Mouse (Mus musculus): Measurements from ENCODE around the gene Snx9. TPM values are rescaled to one million over a fixed set of nuclear protein-coding genes. Genes with fewer than 3 reads are reported as not detected.

Snx9 gene
- total RNA-seq, 2 experiments from 2014 or later: 31.0 to 32.9 TPM

DNA sequence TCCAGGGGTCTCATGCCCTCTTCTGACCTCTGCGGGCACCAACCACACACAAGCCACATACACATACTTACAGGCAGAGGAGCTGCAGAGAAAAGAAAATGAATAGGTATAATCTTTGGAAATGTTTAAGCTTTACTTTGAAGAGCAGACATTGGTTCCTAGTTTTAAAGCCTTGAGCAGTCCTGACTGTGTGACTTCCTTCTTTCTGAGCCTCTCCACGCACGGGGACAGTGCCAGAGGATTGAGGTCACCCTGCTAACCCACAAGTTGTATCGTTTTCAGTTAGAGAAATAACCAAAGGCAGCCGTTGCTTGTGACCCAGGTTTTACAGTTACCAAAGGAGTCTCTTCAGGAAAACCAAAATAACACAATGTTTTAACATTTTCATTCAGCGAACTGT lies 87.9 kb downstream of the Snx9 start:
- no peak for DNase-seq

DNA sequence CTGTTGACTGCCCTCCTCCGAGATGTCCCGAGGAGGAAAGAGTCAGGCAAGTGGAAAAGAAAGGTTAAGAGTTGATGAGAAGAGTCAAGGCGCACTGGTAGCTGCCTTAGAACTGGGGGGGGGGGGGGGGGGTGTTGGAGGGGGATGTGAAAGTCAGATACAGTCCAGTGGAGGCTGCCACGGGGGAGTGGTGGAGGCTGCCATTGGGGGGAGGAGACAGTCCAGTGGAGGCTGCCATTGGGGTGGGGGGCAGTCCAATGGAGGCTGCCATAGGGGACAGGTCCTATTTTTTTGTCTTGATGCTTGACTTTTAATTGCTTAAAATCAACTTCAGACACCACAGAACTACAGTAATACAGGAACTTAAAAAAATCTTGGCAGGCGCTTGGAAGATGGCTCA lies 91.0 kb downstream of the Snx9 start:
- DNase-seq: no peak

DNA sequence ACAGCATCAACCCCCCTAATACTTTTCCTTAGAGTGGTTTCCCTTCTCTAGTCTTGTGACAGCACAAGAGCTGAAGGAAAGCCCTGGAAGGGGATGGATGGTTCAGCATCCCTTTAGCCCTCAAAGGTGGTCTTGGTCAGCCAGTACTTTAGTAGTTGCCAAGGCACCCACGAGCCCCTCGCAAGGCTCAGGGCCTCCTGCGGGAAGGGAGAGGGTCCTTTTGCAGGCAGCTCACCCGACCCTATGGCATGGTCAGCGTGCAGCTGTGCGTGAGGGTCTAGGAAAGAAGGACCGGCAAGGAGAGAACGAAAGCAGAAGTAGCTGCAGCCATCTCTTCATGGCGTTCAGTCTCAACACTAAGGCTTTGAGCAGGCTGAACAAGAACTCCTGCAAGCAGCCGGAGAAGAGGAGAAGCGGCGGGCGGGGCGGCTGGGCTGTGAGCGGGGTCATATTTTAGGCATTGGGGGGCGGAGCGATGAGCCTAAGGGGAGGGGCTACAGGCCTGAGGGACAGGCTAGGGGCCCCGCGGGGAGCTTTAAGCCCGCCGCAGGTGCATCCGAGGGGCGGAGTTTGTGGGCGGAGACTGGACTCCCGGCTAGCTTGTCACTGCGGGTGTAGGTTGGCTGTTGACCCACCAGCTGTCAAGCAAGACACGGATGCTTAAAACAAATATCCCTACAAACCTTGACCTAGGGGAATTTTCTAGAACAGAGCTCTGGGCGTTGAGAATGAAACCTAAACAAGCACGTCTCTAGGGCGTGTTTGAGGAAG lies 93.6 kb downstream of the Snx9 start:
- peak; percentile 87 to 88 for DNase-seq

- no peak for DNase-seq
Observed at GRCm38 (mm10) chr17:5935680-5936079, 94.6 kb downstream of the Snx9 start.

- DNase-seq: no peak
Observed at GRCm38 (mm10) chr17:5936276-5936675, 95.1 kb downstream of the Snx9 start.

DNA sequence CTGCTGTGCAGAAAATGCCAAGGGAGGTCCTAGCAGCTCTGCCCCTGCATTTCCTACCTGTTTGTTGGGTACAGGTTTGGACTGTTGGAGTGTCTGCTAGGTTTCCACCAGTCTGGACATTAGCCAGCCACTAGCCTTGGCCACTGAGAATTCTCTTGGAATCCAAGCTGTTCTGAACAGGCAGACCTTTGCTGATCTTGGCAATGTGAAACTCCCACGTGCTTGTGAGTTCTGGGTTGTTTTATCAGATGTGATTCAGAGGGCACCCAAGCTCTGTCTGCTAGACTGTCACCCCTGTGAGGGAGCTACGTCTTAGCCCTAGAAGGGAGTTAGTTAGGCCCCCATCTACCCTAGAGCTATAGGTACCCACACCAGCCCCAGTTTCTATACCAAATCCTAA lies 96.3 kb downstream of the Snx9 start:
- no peak for DNase-seq

GRCm38 (mm10) chr17:5939871-5940270 lies 98.7 kb downstream of the Snx9 start:
- DNase-seq: no peak

GRCm38 (mm10) chr17:5940792-5941191 lies 99.7 kb downstream of the Snx9 start:
- peak; percentile 86 to 87 for DNase-seq

DNA sequence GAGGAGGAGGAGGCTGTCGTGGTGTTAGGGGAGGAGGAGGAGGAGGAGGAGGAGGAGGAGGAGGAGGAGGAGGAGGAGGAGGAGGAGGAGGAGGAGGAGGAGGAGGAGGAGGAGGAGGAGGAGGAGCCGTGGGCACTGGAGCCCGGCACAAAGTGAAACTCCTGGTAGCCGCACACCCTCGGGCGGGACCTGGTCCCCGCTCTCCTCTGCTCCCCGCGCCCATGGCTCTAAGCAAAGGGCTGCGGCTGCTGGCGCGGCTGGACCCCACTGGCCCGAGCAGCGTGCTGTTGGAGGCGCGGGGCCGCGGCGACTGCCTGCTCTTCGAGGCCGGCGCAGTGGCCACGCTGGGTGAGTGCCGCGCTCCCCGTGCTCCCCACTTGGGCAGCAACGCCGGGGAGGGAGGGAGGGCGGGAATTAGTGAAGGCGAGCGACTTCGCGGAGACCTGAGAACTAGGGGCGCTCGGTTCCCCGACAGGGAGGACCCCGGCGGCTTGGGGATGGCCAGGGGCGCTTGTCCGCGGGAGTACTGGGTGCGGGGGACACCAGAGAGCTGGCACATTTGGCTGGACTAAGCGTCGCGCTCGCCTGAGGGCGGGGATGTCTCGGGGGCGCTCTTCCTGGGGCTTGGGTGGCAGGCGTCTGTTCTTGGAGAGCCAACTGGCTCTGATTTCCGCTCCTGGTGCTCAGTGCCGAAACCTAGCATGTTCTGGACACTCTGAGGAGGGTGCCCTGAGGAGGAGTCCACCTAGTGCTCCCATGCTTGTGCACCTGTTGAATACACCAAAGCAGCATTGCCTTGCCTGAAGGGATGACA lies 100.3 kb downstream of the Snx9 start, which contains the start of gene Synj2:
Synj2 (plus strand) TSS at position 51 of the 814 bp plus-strand sequence.
- DNase-seq: peak; percentile 70 to 79

DNA sequence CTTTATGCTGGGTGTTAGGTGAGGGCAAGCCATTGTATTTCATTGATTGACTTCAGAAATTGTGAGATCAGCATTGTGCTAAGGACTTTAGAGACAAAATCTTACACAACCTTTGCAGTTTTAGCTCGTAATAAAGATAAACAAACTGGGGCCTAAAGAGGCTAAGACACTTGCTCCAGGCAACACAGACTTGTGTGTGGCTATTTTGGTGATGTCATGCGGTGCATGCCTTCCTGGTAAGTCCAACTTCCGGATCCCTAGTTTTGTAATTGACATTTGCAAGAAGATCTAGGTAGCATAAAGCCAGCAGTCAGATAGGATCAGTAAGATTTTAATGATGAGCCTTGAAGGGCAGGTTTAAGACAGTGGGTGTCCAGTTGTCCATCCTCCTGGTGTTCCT lies 101.0 kb downstream of the Snx9 start:
- DNase-seq: no peak

DNA sequence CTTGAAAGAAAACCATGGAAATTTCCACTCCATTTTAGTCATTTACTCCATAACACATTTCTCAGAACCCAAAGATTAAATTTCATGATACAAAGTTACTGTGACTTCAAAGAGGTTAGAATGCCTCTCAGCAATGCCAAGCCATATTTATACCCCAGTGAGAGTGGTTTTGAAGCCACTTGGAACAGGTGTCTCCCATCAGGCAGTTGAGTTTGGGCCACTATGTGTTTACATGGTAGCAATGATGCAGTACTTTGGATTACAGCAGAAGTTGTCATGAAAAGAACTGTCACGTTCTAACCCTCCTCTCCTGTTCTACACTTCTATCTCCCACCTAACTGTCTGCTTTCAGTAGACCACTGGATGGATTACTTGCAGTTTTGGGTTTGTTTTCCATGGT lies 101.9 kb downstream of the Snx9 start:
- DNase-seq: peak in 1 of 2 experiments; percentile 37

- DNase-seq: no peak
Observed at GRCm38 (mm10) chr17:5947039-5947438, 105.9 kb downstream of the Snx9 start.

DNA sequence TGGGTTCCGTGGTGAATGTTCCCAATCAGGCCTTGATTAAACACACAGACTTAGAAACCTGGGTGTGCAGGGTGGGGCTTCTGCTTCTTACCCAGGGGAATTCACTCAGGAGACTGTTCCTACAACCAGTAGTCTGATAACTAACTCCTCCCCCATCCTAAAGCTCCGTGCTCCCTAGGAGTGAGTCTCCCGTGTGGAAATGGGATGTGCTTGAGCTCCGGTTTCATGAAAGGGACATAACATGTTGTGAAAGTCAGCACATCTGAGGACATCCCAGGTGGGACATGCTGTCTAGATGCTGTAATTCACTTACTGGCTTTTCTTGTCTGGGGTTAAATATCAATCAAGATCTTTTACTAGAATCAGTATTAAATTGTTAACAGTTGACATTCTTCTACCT lies 111.3 kb downstream of the Snx9 start:
- no peak for DNase-seq

DNA sequence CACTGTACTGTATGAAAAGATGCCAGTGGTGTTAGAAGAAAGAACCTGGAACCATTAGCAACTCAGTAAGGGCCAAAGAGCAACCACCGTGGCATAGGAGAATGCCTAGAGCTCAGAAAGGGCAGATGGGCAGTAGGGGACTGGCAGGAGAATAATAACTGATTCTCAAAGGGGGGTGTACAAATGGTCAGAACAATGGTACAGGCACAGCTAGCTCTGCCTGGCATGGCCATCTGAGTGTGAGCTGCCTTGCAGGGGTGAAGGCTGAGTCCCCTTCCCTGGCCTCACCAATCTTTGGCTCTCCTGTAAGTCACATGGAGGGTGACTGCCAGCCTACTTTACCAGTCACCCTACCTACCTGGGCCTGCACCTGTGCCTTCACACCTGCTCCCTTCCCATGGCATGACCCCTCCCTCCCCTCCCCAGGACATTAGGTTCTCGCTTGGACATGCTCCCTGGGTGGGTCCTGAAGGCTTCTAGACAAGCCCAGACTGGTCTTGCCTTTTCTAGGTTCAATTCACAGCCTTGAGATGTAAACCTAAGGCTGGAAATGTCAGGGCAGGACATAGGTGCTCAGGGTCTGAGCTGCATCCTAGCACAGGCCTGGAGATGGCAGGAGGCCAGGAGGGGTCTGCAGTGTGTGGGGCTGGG lies 115.3 kb downstream of the Snx9 start:
- no peak for DNase-seq

DNA sequence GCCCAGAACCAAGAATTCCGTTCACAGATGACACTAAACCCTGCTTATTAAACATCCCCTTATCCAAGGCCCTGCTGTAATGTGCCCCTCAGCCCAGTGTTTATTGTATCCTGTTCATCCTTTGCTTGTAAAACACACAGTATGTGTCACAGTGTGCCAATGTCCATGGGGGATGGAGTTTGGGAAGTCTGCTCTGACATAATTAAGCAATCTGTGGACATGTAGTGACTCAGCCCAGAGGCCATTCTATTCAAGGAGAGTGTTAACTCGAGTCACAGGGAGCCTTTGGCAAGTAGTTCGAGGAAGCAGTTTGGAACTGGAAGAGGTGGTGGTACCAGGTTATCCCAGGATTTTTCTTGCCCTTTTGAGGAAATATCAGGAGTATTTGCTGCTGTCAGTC lies 116.0 kb downstream of the Snx9 start:
- DNase-seq: no peak

DNA sequence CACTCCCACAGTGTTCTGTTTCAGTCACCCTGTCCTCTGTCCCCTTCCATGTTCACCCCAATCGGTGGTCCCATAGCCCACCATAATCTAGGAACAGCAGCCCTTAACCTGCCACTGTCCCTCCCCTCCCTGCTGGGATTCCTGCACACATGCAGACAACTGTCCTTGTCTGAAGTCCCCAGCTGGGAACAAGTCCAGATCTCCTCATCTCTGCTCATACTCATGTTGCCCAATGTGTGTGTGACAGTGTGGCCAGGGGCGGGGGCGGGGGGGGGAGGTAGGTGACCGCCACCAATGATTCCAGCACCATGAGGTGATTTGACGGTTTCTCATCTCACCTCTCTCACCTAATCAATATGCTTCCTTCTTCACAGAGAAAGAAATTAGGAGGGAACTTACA lies 117.1 kb downstream of the Snx9 start:
- DNase-seq: no peak

GRCm38 (mm10) chr17:5958636-5959035 lies 117.5 kb downstream of the Snx9 start:
- no peak for DNase-seq

DNA sequence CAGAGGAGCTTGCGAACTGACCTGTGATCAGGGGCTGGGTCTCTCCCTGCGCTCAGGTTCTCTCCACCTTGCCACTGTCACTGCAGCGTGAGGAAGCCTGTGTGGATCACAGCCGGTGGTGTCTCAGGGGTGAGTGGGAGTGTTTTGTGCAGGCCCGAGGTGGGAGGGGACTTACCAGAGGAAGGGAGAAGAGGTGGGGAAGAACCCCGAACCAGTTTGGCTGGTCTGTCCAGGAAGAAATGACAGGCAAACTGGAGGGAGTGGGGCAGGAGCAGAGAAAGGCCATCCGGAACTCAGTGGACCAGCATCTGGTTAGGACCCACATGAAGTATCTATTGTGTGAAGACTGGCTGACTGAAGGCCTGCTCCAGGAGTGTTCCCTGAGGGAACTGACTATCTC lies 118.0 kb downstream of the Snx9 start:
- no peak for DNase-seq

GRCm38 (mm10) chr17:5959802-5960201 lies 118.7 kb downstream of the Snx9 start:
- peak in 1 of 2 experiments; percentile 69 for DNase-seq

- no peak for DNase-seq
Observed at GRCm38 (mm10) chr17:5963766-5964165, 122.6 kb downstream of the Snx9 start.

DNA sequence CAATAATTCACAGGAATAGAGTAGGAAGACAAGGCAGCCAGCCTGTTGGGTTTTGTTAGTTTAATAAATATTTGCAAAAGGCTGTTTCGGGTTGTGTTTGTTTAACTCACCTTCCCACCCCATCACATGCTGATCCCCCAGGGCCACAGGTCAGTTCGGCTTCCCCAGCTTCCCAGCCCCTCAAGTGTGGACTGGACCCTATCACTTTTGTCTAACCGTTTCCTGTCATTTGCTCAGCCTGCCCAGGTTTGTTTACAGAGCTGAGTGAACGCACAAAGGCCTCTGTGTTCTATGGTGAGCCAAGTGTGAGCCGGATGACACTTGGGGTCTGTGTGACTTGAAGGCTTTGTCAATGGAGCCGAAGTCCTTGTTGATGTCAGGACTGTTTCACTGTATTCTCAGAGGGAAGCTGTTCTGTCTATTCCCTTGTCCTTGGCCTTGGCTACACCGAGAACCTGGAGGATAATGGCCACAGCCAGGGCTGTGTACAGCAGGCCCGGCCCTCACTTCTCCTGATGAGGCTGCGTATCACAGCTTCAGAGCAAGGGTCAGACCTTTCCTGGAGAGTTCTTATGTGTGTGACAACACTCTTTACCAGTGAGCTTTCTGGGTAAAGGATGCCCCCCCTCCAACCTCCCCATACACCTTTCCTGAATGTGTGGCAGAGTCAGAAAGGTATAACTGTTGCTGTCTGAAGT lies 124.1 kb downstream of the Snx9 start:
- DNase-seq: no peak

GRCm38 (mm10) chr17:5966706-5967105 lies 125.6 kb downstream of the Snx9 start:
- DNase-seq: no peak
